Mouse (Mus musculus) ES-E14 (cell line): Measurements from ENCODE around the gene Arl6ip5. TPM values are rescaled to one million over a fixed set of nuclear protein-coding genes. Genes with fewer than 3 reads are reported as not detected.

Source experiments
- DNase-seq: peaks from one replicate; pipeline ENCODE4 v3.0.0-alpha.2; 2013; ENCODE audit warnings: low read depth, low spot score
- H3K27ac ChIP-seq: 2 replicates; pipeline ENCODE4 v1.5.1; 2012; ENCODE audit warnings: low read depth, mild to moderate bottlenecking, low read length, moderate library complexity, mixed read lengths; ENCODE audit not compliant: poor library complexity, insufficient read depth, severe bottlenecking
- H3K36me3 ChIP-seq: 2 replicates; pipeline ENCODE4 v1.6.1; 2012; ENCODE audit warnings: mild to moderate bottlenecking, low read length, moderate library complexity, mixed read lengths; ENCODE audit not compliant: control insufficient read depth, poor library complexity, insufficient read depth, severe bottlenecking
- H3K4me1 ChIP-seq, 2 experiments: fragments of 150-350 bp in 1 of 2; sonication (generic) in 1 of 2; 2 replicates each; pipeline ENCODE4 v1.6.1; 2012; ENCODE audit warnings: low read length in 2 of 2, mild to moderate bottlenecking in 1 of 2, mixed read lengths in 1 of 2; ENCODE audit not compliant: control insufficient read depth in 2 of 2, insufficient read depth in 2 of 2, poor library complexity in 1 of 2
- H3K4me3 ChIP-seq, 2 experiments: fragments of 150-350 bp in 1 of 2; sonication (generic) in 1 of 2; 2 replicates each; pipeline ENCODE4 v1.5.1; 2012; ENCODE audit warnings: low read length in 2 of 2, low read depth in 1 of 2, mild to moderate bottlenecking in 1 of 2, mixed read lengths in 1 of 2; ENCODE audit not compliant: insufficient read depth in 1 of 2, poor library complexity in 1 of 2, severe bottlenecking in 1 of 2
- H3K9ac ChIP-seq: 2 replicates; pipeline ENCODE4 v1.6.1; 2012; ENCODE audit warnings: low read depth, mild to moderate bottlenecking, low read length, mixed read lengths; ENCODE audit not compliant: poor library complexity, insufficient read depth, severe bottlenecking
- H3K9me3 ChIP-seq: fragments of 150-350 bp; sonication (generic); 2 replicates; pipeline ENCODE4 v1.6.1; 2012; ENCODE audit warnings: low read depth, mild to moderate bottlenecking, low read length; ENCODE audit not compliant: control insufficient read depth, insufficient read depth
- CHD2 ChIP-seq: IDR thresholded peaks from 2 replicates; pipeline ENCODE4 v1.6.1; 2014; ENCODE audit warnings: mild to moderate bottlenecking, low read depth, low read length, inconsistent platforms
- HCFC1 ChIP-seq: IDR thresholded peaks from 2 replicates; pipeline ENCODE4 v1.6.1; 2012; ENCODE audit warnings: low read length, inconsistent platforms, borderline replicate concordance; ENCODE audit not compliant: insufficient read depth
- MAFK ChIP-seq: IDR thresholded peaks from 2 replicates; pipeline ENCODE4 v1.6.1; 2014; ENCODE audit warnings: mild to moderate bottlenecking, low read depth, low read length, inconsistent platforms; ENCODE audit not compliant: insufficient read depth
- ZC3H11A ChIP-seq: IDR thresholded peaks from 2 replicates; pipeline ENCODE4 v1.6.1; 2012; ENCODE audit warnings: low read depth, mild to moderate bottlenecking, inconsistent platforms, low read length, borderline replicate concordance
- ZNF384 ChIP-seq: IDR thresholded peaks from 2 replicates; pipeline ENCODE4 v1.6.1; 2012; ENCODE audit warnings: low read depth, low read length, inconsistent platforms
- in situ Hi-C, 2 experiments: fragments of 600-800 bp; cut with MboI; formaldehyde crosslinking; loops; one replicate each; pipeline ENCODE4 v1.15.1; 2025; ENCODE audit warnings: low sequenced_read_pairs in 2 of 2, inconsistent platforms in 1 of 2; ENCODE audit not compliant: unreplicated experiment in 2 of 2
- total RNA-seq: library from RNA; depleted of rRNA; stranded (reverse); fragments of 300-350 nt; gene quantifications from 2 replicates; pipeline ENCODE4 v1.2.3, GENCODE M21; 2012

Gene Arl6ip5
- total RNA-seq, 1 experiment: 46.5 TPM

- no peak overlapping the region for H3K27ac ChIP-seq
- TF ChIP-seq CHD2 (no peak), ZC3H11A (no peak)
- in situ Hi-C loops: no loop called here
These were observed 65.3 kb downstream of the Arl6ip5 start for GRCm38 (mm10) chr6:97275760-97276159.

GRCm38 (mm10) chr6:97276366-97276765 is 65.9 kb downstream of the Arl6ip5 start:
- no peaks in the 10 kb centered on the region for H3K9me3 ChIP-seq
- H3K9ac ChIP-seq: 0 out of 2 replicates have a peak overlapping the region, but pooled peaks have one; percentile 36
- peaks cover 0 to 8% of the 10 kb centered on the region in 2 experiments; a peak in 1 of 4 replicates for H3K4me1 ChIP-seq
- DNase-seq: no peak
- in situ Hi-C loops: no loop called here
- no peaks in the 10 kb centered on the region for H3K36me3 ChIP-seq
- H3K27ac ChIP-seq: no peak overlapping the region
- H3K4me3 ChIP-seq: no peak overlapping the region
- TF ChIP-seq HCFC1: no peak
- TF ChIP-seq ZNF384: no peak
- TF ChIP-seq CHD2: no peak
- no peak for TF ChIP-seq ZC3H11A
- no peak for TF ChIP-seq MAFK

More at GRCm38 (mm10) chr6:97275760-97276159, 65.3 kb downstream of the Arl6ip5 start:
- Histone ChIP-seq H3K9ac (no peak overlapping the region), H3K9me3 (no peaks in the 10 kb centered on the region), H3K4me3 (no peak overlapping the region), H3K4me1 (peaks cover 0 to 8% of the 10 kb centered on the region in 2 experiments; a peak in 1 of 4 replicates), H3K36me3 (no peaks in the 10 kb centered on the region)
- no peak for DNase-seq

- Histone ChIP-seq H3K36me3 (no peaks in the 10 kb centered on the region), H3K4me3 (no peak overlapping the region), H3K9ac (no peak overlapping the region), H3K27ac (no peak overlapping the region), H3K4me1 (peaks cover 0 to 8% of the 10 kb centered on the region in 2 experiments; a peak in 1 of 4 replicates), H3K9me3 (no peaks in the 10 kb centered on the region)
- no peak for TF ChIP-seq ZNF384
- no peak for TF ChIP-seq MAFK
- no peak for TF ChIP-seq CHD2
- no peak for TF ChIP-seq ZC3H11A
- no peak for TF ChIP-seq HCFC1
- in situ Hi-C loops: no loop called here
- DNase-seq: no peak
These were observed 66.5 kb downstream of the Arl6ip5 start for GRCm38 (mm10) chr6:97276890-97277497.

- peak; percentile 94 for DNase-seq
- Histone ChIP-seq H3K4me1 (peaks cover 0 to 8% of the 10 kb centered on the region in 2 experiments; a peak in 1 of 4 replicates), H3K9me3 (no peaks in the 10 kb centered on the region), H3K36me3 (no peaks in the 10 kb centered on the region), H3K4me3 (peak overlapping the region; percentile 26 to 56; a peak in 3 of 4 replicates), H3K27ac (no peak overlapping the region), H3K9ac (no peak overlapping the region; the same call in 1 of the 2 replicates)
- peak; percentile 63; the same call in 1 of the 2 replicates for TF ChIP-seq ZC3H11A
- TF ChIP-seq MAFK: no peak
- TF ChIP-seq ZNF384: no peak
- in situ Hi-C loops: no loop called here
These were observed 67.7 kb downstream of the Arl6ip5 start for GRCm38 (mm10) chr6:97278014-97278787.
